Comparison of ENCODE assay signal across 30 mouse cellular contexts in genomic region chr10:20402941-20403340, GRCm38 (mm10). TPM values are rescaled to one million over a fixed set of nuclear protein-coding genes. Genes with fewer than 3 reads are reported as not detected.
"Had no signal": no experiment of that assay in that cellular context is flagged by ENCODE, and none has a peak within 500 bp of the region (broad histone marks: within the 10 kb centered on the region; RNA-seq: fewer than 3 reads in every experiment).

No protein-coding gene starts in this region.

- H3K27ac ChIP-seq: embryonic facial prominence, embryonic 10.5 days; embryonic facial prominence, embryonic 12.5 days; embryonic facial prominence, embryonic 13.5 days; embryonic facial prominence, embryonic 15.5 days; forebrain, embryonic 10.5 days; forebrain, embryonic 12.5 days; forebrain, embryonic 13.5 days; forebrain, embryonic 15.5 days; gastrocnemius, adult 2 months; heart, adult 2 months had no signal

- H3K27me3 ChIP-seq: embryonic facial prominence, embryonic 12.5 days; embryonic facial prominence, embryonic 13.5 days; embryonic facial prominence, embryonic 15.5 days; forebrain, embryonic 12.5 days; forebrain, embryonic 13.5 days; forebrain, embryonic 15.5 days had no signal

- H3K4me3 ChIP-seq: embryonic facial prominence, embryonic 10.5 days; embryonic facial prominence, embryonic 12.5 days; embryonic facial prominence, embryonic 13.5 days; embryonic facial prominence, embryonic 15.5 days; erythroblast, embryonic 14.5 days; forebrain, embryonic 10.5 days; forebrain, embryonic 12.5 days; forebrain, embryonic 13.5 days; forebrain, embryonic 15.5 days; gastrocnemius, adult 2 months; heart, adult 2 months had no signal

- DNase-seq: cerebellum, adult 2 months; cerebellum, adult 8-10 months; cerebellum, adult 9-10 months; cerebellum, adult 9-11 months; cerebellum, postnatal 10 days; cerebellum, postnatal 14 days; cerebellum, postnatal 25 days; cerebellum, postnatal 36 days; embryo, embryonic 11 days; forebrain, postnatal 0 days; gastrocnemius, adult 2 months; gastrocnemius, postnatal 10 days; gastrocnemius, postnatal 14 days; gastrocnemius, postnatal 25 days; gastrocnemius, postnatal 36 days; heart, adult 18-20 months; heart, adult 2 months had no signal

- H3K4me2 ChIP-seq: embryonic facial prominence, embryonic 12.5 days; embryonic facial prominence, embryonic 13.5 days; embryonic facial prominence, embryonic 15.5 days; forebrain, embryonic 12.5 days; forebrain, embryonic 13.5 days; forebrain, embryonic 15.5 days had no signal

- H3K4me1 ChIP-seq: embryonic facial prominence, embryonic 15.5 days; forebrain, embryonic 12.5 days; forebrain, embryonic 15.5 days had no signal

- H3K36me3 ChIP-seq: embryonic facial prominence, embryonic 10.5 days; embryonic facial prominence, embryonic 12.5 days; embryonic facial prominence, embryonic 15.5 days; forebrain, embryonic 10.5 days; forebrain, embryonic 12.5 days; forebrain, embryonic 15.5 days had no signal

- ATAC-seq: forebrain, embryonic 13.5 days; forebrain, embryonic 14.5 days; forebrain, embryonic 15.5 days; forebrain, embryonic 16.5 days; forebrain, postnatal 0 days had no signal

- H3K9me3 ChIP-seq: embryonic facial prominence, embryonic 10.5 days; embryonic facial prominence, embryonic 12.5 days; embryonic facial prominence, embryonic 13.5 days; embryonic facial prominence, embryonic 15.5 days; forebrain, embryonic 10.5 days; forebrain, embryonic 12.5 days; forebrain, embryonic 13.5 days; forebrain, embryonic 15.5 days had no signal

- H3K9ac ChIP-seq: embryonic facial prominence, embryonic 12.5 days; embryonic facial prominence, embryonic 13.5 days; embryonic facial prominence, embryonic 15.5 days; forebrain, embryonic 12.5 days; forebrain, embryonic 13.5 days; forebrain, embryonic 15.5 days; forebrain, postnatal 0 days had no signal

RNA-seq across cellular contexts. Expression of gene Mtfr2, which starts 55.4 kb away (rescaled TPM):
- total RNA-seq: gastrocnemius, adult 18-20 months; gastrocnemius, adult 2 months; gastrocnemius, adult 8-10 months; gastrocnemius, postnatal 25 days; heart, adult 2 months had no signal
